Mouse (Mus musculus) ES-E14 (cell line): ENCODE results near the gene Pex11b. TPM values are rescaled to one million over a fixed set of nuclear protein-coding genes. Genes with fewer than 3 reads are reported as not detected.

Source experiments
- DNase-seq: peaks from one replicate; pipeline ENCODE4 v3.0.0-alpha.2; 2013; ENCODE audit warnings: low read depth, low spot score
- H3K27ac ChIP-seq: 2 replicates; pipeline ENCODE4 v1.5.1; 2012; ENCODE audit warnings: low read depth, mild to moderate bottlenecking, low read length, moderate library complexity, mixed read lengths; ENCODE audit not compliant: poor library complexity, insufficient read depth, severe bottlenecking
- H3K36me3 ChIP-seq: 2 replicates; pipeline ENCODE4 v1.6.1; 2012; ENCODE audit warnings: mild to moderate bottlenecking, low read length, moderate library complexity, mixed read lengths; ENCODE audit not compliant: control insufficient read depth, poor library complexity, insufficient read depth, severe bottlenecking
- H3K4me1 ChIP-seq, 2 experiments: fragments of 150-350 bp in 1 of 2; sonication (generic) in 1 of 2; 2 replicates each; pipeline ENCODE4 v1.6.1; 2012; ENCODE audit warnings: low read length in 2 of 2, mild to moderate bottlenecking in 1 of 2, mixed read lengths in 1 of 2; ENCODE audit not compliant: control insufficient read depth in 2 of 2, insufficient read depth in 2 of 2, poor library complexity in 1 of 2
- H3K4me3 ChIP-seq, 2 experiments: fragments of 150-350 bp in 1 of 2; sonication (generic) in 1 of 2; 2 replicates each; pipeline ENCODE4 v1.5.1; 2012; ENCODE audit warnings: low read length in 2 of 2, low read depth in 1 of 2, mild to moderate bottlenecking in 1 of 2, mixed read lengths in 1 of 2; ENCODE audit not compliant: insufficient read depth in 1 of 2, poor library complexity in 1 of 2, severe bottlenecking in 1 of 2
- H3K9ac ChIP-seq: 2 replicates; pipeline ENCODE4 v1.6.1; 2012; ENCODE audit warnings: low read depth, mild to moderate bottlenecking, low read length, mixed read lengths; ENCODE audit not compliant: poor library complexity, insufficient read depth, severe bottlenecking
- H3K9me3 ChIP-seq: fragments of 150-350 bp; sonication (generic); 2 replicates; pipeline ENCODE4 v1.6.1; 2012; ENCODE audit warnings: low read depth, mild to moderate bottlenecking, low read length; ENCODE audit not compliant: control insufficient read depth, insufficient read depth
- CHD2 ChIP-seq: IDR thresholded peaks from 2 replicates; pipeline ENCODE4 v1.6.1; 2014; ENCODE audit warnings: mild to moderate bottlenecking, low read depth, low read length, inconsistent platforms
- HCFC1 ChIP-seq: IDR thresholded peaks from 2 replicates; pipeline ENCODE4 v1.6.1; 2012; ENCODE audit warnings: low read length, inconsistent platforms, borderline replicate concordance; ENCODE audit not compliant: insufficient read depth
- MAFK ChIP-seq: IDR thresholded peaks from 2 replicates; pipeline ENCODE4 v1.6.1; 2014; ENCODE audit warnings: mild to moderate bottlenecking, low read depth, low read length, inconsistent platforms; ENCODE audit not compliant: insufficient read depth
- ZC3H11A ChIP-seq: IDR thresholded peaks from 2 replicates; pipeline ENCODE4 v1.6.1; 2012; ENCODE audit warnings: low read depth, mild to moderate bottlenecking, inconsistent platforms, low read length, borderline replicate concordance
- ZNF384 ChIP-seq: IDR thresholded peaks from 2 replicates; pipeline ENCODE4 v1.6.1; 2012; ENCODE audit warnings: low read depth, low read length, inconsistent platforms
- in situ Hi-C, 2 experiments: fragments of 600-800 bp; cut with MboI; formaldehyde crosslinking; loops; one replicate each; pipeline ENCODE4 v1.15.1; 2025; ENCODE audit warnings: low sequenced_read_pairs in 2 of 2, inconsistent platforms in 1 of 2; ENCODE audit not compliant: unreplicated experiment in 2 of 2
- total RNA-seq: library from RNA; depleted of rRNA; stranded (reverse); fragments of 300-350 nt; gene quantifications from 2 replicates; pipeline ENCODE4 v1.2.3, GENCODE M21; 2012

Gene Pex11b
- total RNA-seq, 1 experiment, result 15.6 TPM

DNA sequence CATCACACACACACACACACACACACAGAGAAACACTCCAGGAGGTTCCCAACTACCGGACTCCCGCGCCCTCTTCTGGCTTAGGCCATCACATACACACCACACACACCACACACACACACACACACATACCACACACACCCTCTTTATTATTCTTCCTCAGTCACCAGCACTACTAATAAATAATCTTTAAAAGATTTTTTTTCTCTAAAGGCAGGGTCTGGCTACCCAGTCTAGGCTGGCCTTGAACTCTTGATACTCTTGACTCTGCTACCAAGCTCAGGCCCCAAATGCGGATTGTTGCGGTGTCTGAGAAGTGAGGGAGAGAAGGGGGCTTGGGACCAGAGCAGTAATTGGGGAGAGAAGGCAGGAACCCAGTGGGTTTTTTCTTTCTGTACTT lies 40.3 kb upstream of the Pex11b start:
- Histone ChIP-seq H3K4me3 (no peak overlapping the region), H3K36me3 (no peaks in the 10 kb centered on the region), H3K27ac (no peak overlapping the region), H3K4me1 (peaks cover 13 to 17% of the 10 kb centered on the region in 2 experiments), H3K9ac (no peak overlapping the region), H3K9me3 (no peaks in the 10 kb centered on the region)
- no peak for DNase-seq
- in situ Hi-C loops, result no loop called here
- TF ChIP-seq CHD2 (no peak), ZNF384 (no peak), HCFC1 (no peak)

GRCm38 (mm10) chr3:96595661-96596060 lies 39.5 kb upstream of the Pex11b start:
- H3K9ac ChIP-seq, result no peak overlapping the region
- in situ Hi-C loops, result no loop called here
- no peaks in the 10 kb centered on the region for H3K9me3 ChIP-seq
- DNase-seq, result no peak
- H3K27ac ChIP-seq, result no peak overlapping the region
- no peaks in the 10 kb centered on the region for H3K36me3 ChIP-seq
- peaks cover 13 to 17% of the 10 kb centered on the region in 2 experiments for H3K4me1 ChIP-seq
- peak overlapping the region in 1 of 2 experiments; percentile 71; a peak in 1 of 4 replicates for H3K4me3 ChIP-seq
- TF ChIP-seq HCFC1 (no peak), MAFK (no peak), ZNF384 (no peak), CHD2 (no peak), ZC3H11A (no peak)

- TF ChIP-seq CHD2 (no peak), HCFC1 (no peak), ZC3H11A (no peak), ZNF384 (no peak), MAFK (no peak)
- in situ Hi-C loops, result no loop called here
These were observed 38.9 kb upstream of the Pex11b start, which contains the start of gene Ankrd34a for GRCm38 (mm10) chr3:96596228-96596707. Gene Ankrd34a, plus strand, starts transcription at chr3:96596636.

GRCm38 (mm10) chr3:96596855-96597254 lies 38.3 kb upstream of the Pex11b start:
- TF ChIP-seq HCFC1 (no peak), MAFK (no peak), ZNF384 (no peak), CHD2 (no peak)
- no peaks in the 10 kb centered on the region for H3K9me3 ChIP-seq
- H3K4me1 ChIP-seq, result peaks cover 13 to 17% of the 10 kb centered on the region in 2 experiments
- peak overlapping the region; percentile 65 to 71 for H3K4me3 ChIP-seq
- in situ Hi-C loops, result no loop called here
- H3K36me3 ChIP-seq, result no peaks in the 10 kb centered on the region
- no peak for DNase-seq
- peak overlapping the region; percentile 56; the same call in 1 of the 2 replicates for H3K9ac ChIP-seq
- H3K27ac ChIP-seq, result no peak overlapping the region

More at GRCm38 (mm10) chr3:96596228-96596707, 38.9 kb upstream of the Pex11b start, which contains the start of gene Ankrd34a:
- Histone ChIP-seq H3K9ac (peak within 1 kb of the TSS; percentile 56), H3K4me1 (peaks cover 13 to 17% of the 10 kb centered on the region in 2 experiments), H3K36me3 (no peaks in the 10 kb centered on the region), H3K9me3 (no peaks in the 10 kb centered on the region), H3K4me3 (peak within 1 kb of the TSS; percentile 65 to 71), H3K27ac (no peak within 1 kb of the TSS)
- DNase-seq, result no peak

- Histone ChIP-seq H3K4me3 (peak overlapping the region; percentile 65 to 71), H3K4me1 (peaks cover 13 to 14% of the 10 kb centered on the region in 2 experiments), H3K36me3 (no peaks in the 10 kb centered on the region), H3K27ac (no peak overlapping the region), H3K9ac (peak overlapping the region; percentile 56), H3K9me3 (no peaks in the 10 kb centered on the region)
- in situ Hi-C loops, result no loop called here
- DNase-seq, result no peak
- TF ChIP-seq HCFC1, result no peak
- TF ChIP-seq ZNF384, result no peak
- no peak for TF ChIP-seq CHD2
- no peak for TF ChIP-seq ZC3H11A
- TF ChIP-seq MAFK, result no peak
These were observed 37.7 kb upstream of the Pex11b start for GRCm38 (mm10) chr3:96597435-96597891.
